In genomic region chr9:4631910-4632309, GRCm38 (mm10) we compare ENCODE assay signal across 13 mouse cellular contexts.
"Had no signal": no experiment of that assay in that cellular context is flagged by ENCODE, and none has a peak within 500 bp of the region (broad histone marks: within the 10 kb centered on the region; RNA-seq: fewer than 3 reads in every experiment).

No protein-coding gene starts in this region.

- DNase-seq: lung, adult 18-20 months; lung, embryonic 14.5 days; lung, postnatal 10 days; lung, postnatal 4 days; midbrain, embryonic 14.5 days; retina, postnatal 1 day; right cerebral cortex, postnatal 25 days; right cerebral cortex, postnatal 4 days; spleen, adult 18-20 months; thymus, adult 2 months; thymus, postnatal 25 days; thymus, postnatal 4 days had no signal

- ATAC-seq: midbrain, embryonic 16.5 days had no signal
